Mouse (Mus musculus) G1E (cell line): ENCODE results near the gene Dok7.

Source experiments
- CTCF ChIP-seq: IDR thresholded peaks from 2 replicates; pipeline ENCODE4 v1.5.1; 2012; ENCODE audit warnings: low read depth, low read length, inconsistent platforms, mixed read lengths
- GATA1 ChIP-seq: IDR thresholded peaks from 2 replicates; pipeline ENCODE4 v1.6.1; 2012; ENCODE audit warnings: borderline replicate concordance, low read length, inconsistent platforms, mixed read lengths
- GATA2 ChIP-seq: IDR thresholded peaks from 2 replicates; pipeline ENCODE4 v1.6.1; 2012; ENCODE audit warnings: low read depth, low read length, inconsistent platforms, borderline replicate concordance

DNA sequence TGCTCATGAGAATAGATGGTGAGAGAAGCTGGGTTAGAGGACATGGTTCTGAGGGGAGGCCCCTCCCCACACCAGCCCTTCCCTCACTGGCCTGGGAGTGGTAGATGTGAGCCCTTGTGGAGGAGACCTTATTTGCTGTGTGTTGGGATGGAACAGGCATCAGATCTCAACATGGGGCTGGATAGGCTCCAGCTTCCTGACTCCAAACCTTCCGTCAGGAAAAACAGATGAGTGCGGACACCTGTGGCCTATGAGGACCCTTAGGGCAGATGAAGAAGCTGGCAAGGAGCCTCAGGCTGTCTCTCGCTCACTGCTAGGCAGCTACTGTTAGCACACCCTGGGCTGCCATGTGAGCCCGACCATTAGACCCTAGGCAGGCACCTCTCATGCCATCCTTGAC is 76.9 kb downstream of the Dok7 start:
- no peak for TF ChIP-seq CTCF
- TF ChIP-seq GATA2, result no peak
- no peak for TF ChIP-seq GATA1
